Mouse (Mus musculus) limb, embryonic 15.5 days (tissue): ENCODE measurements around the gene Esyt3. TPM values are rescaled to one million over a fixed set of nuclear protein-coding genes. Genes with fewer than 3 reads are reported as not detected.

ENCODE experiments used
- ATAC-seq: fragments of 200-750 bp; cut with Nextera tagmentation; 2 replicates; pipeline ENCODE4 v1.8.0; 2017; ENCODE audit warnings: low read depth, moderate TSS enrichment; ENCODE audit not compliant: insufficient number of reproducible peaks, low FRiP score, low TSS enrichment
- H3K27ac ChIP-seq: fragments of 300-500 bp; sonication (generic); 2 replicates; pipeline ENCODE4 v1.5.1; 2015; ENCODE audit warnings: moderate library complexity, mild to moderate bottlenecking, inconsistent platforms
- H3K27me3 ChIP-seq: fragments of 300-500 bp; sonication (generic); 2 replicates; pipeline ENCODE4 v1.6.1; 2015; ENCODE audit warnings: inconsistent platforms
- H3K36me3 ChIP-seq: fragments of 300-500 bp; sonication (generic); 2 replicates; pipeline ENCODE4 v1.6.1; 2015; ENCODE audit warnings: inconsistent platforms
- H3K4me1 ChIP-seq: fragments of 300-500 bp; sonication (generic); 2 replicates; pipeline ENCODE4 v1.6.1; 2015; ENCODE audit warnings: inconsistent platforms
- H3K4me2 ChIP-seq: fragments of 300-500 bp; sonication (generic); 2 replicates; pipeline ENCODE4 v1.6.1; 2015; ENCODE audit warnings: mild to moderate bottlenecking, inconsistent platforms
- H3K4me3 ChIP-seq: fragments of 300-500 bp; sonication (generic); 2 replicates; pipeline ENCODE4 v1.5.1; 2015; ENCODE audit warnings: mild to moderate bottlenecking, inconsistent platforms
- H3K9ac ChIP-seq: fragments of 300-500 bp; sonication (generic); 2 replicates; pipeline ENCODE4 v1.6.1; 2015; ENCODE audit warnings: inconsistent platforms
- H3K9me3 ChIP-seq: fragments of 300-500 bp; sonication (generic); 2 replicates; pipeline ENCODE4 v1.6.1; 2016; ENCODE audit warnings: inconsistent platforms
- WGBS: fragments of 180-500 bp; shearing (Covaris S2); methylation state at CpG from one replicate; pipeline ENCODE4 v1.1.7; 2015; 5-methylcytosine and 5-hydroxymethylcytosine counted together
- polyA plus RNA-seq: library from polyadenylated mRNA; unstranded; fragments of >200 nt; fragmentation: Nextera tagmentation; extraction: Ambion mirVana; gene quantifications from 2 replicates; pipeline ENCODE4 v1.2.1, GENCODE M21; 2015

The Esyt3 gene
- polyA plus RNA-seq, 1 experiment from 2014 or later: 2.3 TPM

DNA sequence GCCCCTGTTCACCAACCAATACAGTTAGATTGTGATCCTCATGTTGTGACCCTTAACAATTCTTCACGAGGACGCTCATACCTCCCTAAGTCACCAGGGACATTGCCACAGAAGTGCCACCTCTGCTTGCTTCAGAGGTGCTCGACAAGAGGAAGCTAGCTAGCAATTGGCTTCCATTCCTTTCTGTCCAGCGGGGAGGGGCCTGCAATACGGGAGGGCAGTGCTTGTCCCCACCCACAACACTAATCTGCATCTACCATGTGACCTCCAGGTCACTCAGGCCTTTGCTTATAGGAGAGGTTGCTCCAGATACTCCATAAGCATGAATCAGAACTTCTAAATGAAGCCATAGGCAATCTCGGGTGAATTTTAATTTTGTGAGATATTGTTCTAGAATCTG, 5.0 kb downstream of the Esyt3 start:
- 61% methylated on average over 6 of the region's 6 CpGs for WGBS
- Histone ChIP-seq H3K4me2 (no peak overlapping the region), H3K4me1 (peaks cover 16% of the 10 kb centered on the region), H3K4me3 (no peak overlapping the region), H3K27ac (no peak overlapping the region), H3K9ac (no peak overlapping the region), H3K9me3 (no peaks in the 10 kb centered on the region), H3K27me3 (peaks cover 34% of the 10 kb centered on the region), H3K36me3 (no peaks in the 10 kb centered on the region)
- ATAC-seq: no peak

DNA sequence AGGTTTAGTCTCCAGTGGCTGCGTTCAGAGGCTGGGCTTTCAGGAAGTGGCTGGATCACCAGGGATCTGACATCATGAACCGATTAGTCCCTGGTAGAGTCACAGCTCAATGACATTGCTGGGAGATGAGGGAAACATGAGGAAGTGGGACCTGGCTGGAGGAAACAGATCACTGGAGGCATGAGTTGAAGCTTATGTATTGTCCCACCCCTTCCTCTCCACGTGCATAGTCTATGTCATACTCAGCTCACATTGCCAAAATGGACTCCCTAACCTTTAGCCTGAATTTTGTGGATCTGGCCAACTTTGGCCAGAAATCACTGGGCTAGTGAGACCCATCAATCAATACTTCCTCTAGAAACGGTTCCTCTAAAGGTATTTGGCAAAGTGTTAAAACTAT, 5.4 kb downstream of the Esyt3 start:
- Histone ChIP-seq H3K4me2 (no peak overlapping the region), H3K27me3 (peaks cover 30% of the 10 kb centered on the region), H3K4me3 (no peak overlapping the region), H3K36me3 (no peaks in the 10 kb centered on the region), H3K27ac (no peak overlapping the region), H3K9ac (no peak overlapping the region), H3K4me1 (peaks cover 12% of the 10 kb centered on the region), H3K9me3 (no peaks in the 10 kb centered on the region)
- WGBS: 59% methylated on average over 4 of the region's 4 CpGs
- no peak for ATAC-seq

DNA sequence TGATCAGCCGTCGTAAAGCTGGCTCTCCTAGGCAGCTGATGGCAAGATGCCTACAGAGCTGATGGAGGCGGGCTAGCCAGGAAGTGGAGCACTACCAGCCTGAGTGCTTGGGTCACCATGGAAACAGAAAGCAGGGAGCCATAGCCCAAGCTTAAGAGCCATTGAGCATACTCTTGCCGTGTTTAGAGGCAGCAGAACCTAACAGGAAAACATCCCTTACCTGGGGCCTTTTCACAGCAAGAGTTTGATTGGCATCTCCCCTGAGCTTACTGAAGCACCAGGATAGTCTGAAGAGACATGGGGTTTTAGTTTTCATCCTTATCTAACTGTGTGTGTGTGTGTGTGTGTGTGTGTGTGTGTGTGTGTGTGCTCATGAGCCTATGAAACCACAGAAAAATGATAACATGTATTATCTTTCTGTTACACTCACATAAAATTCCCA, 13.0 kb downstream of the Esyt3 start:
- Histone ChIP-seq H3K9ac (no peak overlapping the region), H3K27ac (no peak overlapping the region), H3K9me3 (no peaks in the 10 kb centered on the region), H3K4me1 (no peaks in the 10 kb centered on the region), H3K4me3 (no peak overlapping the region), H3K27me3 (no peaks in the 10 kb centered on the region), H3K4me2 (no peak overlapping the region), H3K36me3 (no peaks in the 10 kb centered on the region)
- ATAC-seq: no peak
- WGBS: 31% methylated on average over 4 of the region's 4 CpGs

DNA sequence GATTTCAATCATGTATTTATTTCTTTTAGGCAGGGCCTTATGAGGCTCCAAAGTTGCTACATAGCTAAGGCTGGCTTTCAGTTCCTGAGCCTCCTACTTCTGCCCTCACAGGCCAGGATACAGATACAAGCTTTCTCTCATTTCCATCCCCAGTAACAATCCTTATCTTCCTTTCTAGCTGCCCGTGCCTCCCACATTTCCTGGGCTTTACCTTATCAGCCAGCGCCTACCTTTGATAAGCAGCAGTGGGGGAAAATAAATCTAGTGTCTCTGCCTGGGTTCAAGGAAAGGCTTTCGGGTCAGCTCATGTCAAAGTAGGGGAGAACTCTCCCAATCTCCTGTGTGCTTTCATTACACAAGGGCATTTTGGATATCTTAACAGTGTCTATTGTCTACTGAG, 16.8 kb downstream of the Esyt3 start:
- Histone ChIP-seq H3K4me2 (no peak overlapping the region), H3K9me3 (no peaks in the 10 kb centered on the region), H3K27me3 (no peaks in the 10 kb centered on the region), H3K9ac (no peak overlapping the region), H3K27ac (no peak overlapping the region), H3K36me3 (no peaks in the 10 kb centered on the region), H3K4me1 (peaks cover 2% of the 10 kb centered on the region; the same call in 1 of the 2 replicates), H3K4me3 (no peak overlapping the region)
- 77% methylated on average over 3 of the region's 3 CpGs for WGBS
- ATAC-seq: no peak

DNA sequence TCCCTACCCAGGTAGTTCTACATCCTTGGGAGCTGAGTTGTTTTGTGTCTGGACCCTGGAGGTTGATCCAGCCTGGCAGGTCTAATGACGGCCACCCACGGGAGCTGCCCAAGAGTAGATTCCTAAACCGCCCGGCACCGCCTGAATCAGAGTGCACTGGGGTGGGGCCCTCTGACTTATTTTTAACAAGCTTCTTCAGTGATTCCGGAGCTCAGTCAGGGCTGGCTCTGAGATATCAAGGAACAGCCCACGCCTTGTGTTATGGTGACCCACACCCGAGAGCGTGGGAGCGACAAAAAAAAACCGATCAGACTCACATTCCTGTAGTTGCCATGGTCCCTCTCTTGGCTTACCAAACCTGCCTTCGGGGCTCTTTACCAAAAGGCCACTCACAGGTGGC, 18.2 kb downstream of the Esyt3 start:
- Histone ChIP-seq H3K9ac (no peak overlapping the region), H3K36me3 (no peaks in the 10 kb centered on the region), H3K27ac (no peak overlapping the region), H3K4me3 (no peak overlapping the region), H3K4me1 (peaks cover 2% of the 10 kb centered on the region; the same call in 1 of the 2 replicates), H3K4me2 (no peak overlapping the region), H3K27me3 (no peaks in the 10 kb centered on the region), H3K9me3 (no peaks in the 10 kb centered on the region)
- ATAC-seq: no peak
- 75% methylated on average over 12 of the region's 12 CpGs for WGBS

DNA sequence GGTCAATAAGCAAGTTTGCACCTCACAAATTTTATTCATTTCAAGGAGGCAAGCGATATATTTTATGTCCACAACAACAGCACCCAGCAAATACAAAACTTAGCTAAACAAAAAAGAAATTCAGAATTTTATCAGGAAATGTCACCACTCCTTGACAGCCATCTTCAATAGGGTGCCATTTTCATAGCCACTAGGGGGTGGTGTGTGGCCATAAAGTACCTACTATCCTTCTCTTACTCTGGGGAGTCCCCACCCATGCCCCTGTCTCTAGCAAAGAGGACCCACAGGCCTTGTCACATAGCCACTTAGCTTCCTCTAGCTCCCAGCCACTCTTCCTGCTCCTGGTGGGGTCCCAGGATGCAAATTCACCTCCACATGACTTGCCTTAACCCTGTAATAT, 19.2 kb downstream of the Esyt3 start:
- no peak for ATAC-seq
- Histone ChIP-seq H3K27ac (no peak overlapping the region), H3K9ac (no peak overlapping the region), H3K4me1 (peaks cover 2% of the 10 kb centered on the region; the same call in 1 of the 2 replicates), H3K36me3 (no peaks in the 10 kb centered on the region), H3K9me3 (no peaks in the 10 kb centered on the region), H3K4me2 (no peak overlapping the region), H3K4me3 (no peak overlapping the region), H3K27me3 (no peaks in the 10 kb centered on the region)
- whole genome bisulfite sequencing: 84% methylated on average over 1 of the region's 1 CpGs

DNA sequence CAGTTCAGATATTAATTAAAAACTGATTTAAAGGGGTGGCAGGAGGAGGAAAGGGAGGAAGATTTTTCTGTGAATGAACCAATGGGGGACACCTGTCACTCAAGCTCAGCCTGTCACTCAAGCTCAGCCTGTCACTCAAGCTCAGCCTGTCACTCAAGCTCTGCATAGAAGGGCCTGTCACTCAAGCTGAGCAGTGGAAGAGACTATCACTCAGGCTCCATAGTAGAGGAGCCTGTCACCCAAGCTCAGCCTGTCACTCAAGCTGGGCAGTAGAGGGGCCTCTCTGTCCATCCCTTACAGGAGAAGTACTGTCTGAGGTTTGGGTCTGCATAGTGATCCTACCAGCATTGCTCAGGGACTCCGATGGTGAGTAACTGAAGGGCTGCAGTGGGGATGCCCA, 20.1 kb downstream of the Esyt3 start:
- no peak overlapping the region for H3K4me3 ChIP-seq
- 67% methylated on average over 1 of the region's 1 CpGs for WGBS
- no peaks in the 10 kb centered on the region for H3K36me3 ChIP-seq
- H3K27me3 ChIP-seq: no peaks in the 10 kb centered on the region
- no peaks in the 10 kb centered on the region for H3K9me3 ChIP-seq
- no peak for ATAC-seq
- H3K27ac ChIP-seq: no peak overlapping the region
- H3K9ac ChIP-seq: no peak overlapping the region
- no peak overlapping the region for H3K4me2 ChIP-seq
- H3K4me1 ChIP-seq: peaks cover 2% of the 10 kb centered on the region; the same call in 1 of the 2 replicates

DNA sequence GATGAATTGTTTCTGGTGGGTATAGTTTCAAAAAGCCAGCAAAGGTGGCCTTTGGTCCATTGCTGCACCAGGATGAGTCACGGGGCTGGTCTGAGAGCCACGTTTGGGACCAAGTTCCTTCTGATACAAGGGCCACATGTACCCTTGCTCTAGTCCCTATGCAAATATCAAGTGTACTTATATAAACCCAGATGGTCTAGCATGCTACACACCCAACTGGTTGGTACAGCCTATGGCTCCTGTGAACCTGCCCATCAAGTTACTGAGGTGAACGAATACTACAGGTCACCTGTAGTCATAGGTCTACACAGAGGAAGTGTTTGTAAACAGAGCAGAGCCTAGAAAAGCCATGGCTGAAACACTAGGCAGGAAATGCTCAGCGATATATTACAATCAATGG, 21.8 kb downstream of the Esyt3 start:
- no peak overlapping the region for H3K9ac ChIP-seq
- 85% methylated on average over 4 of the region's 4 CpGs for WGBS
- H3K4me2 ChIP-seq: no peak overlapping the region
- no peak overlapping the region for H3K27ac ChIP-seq
- no peak overlapping the region for H3K4me3 ChIP-seq
- H3K9me3 ChIP-seq: no peaks in the 10 kb centered on the region
- H3K4me1 ChIP-seq: peaks cover 2% of the 10 kb centered on the region; the same call in 1 of the 2 replicates
- H3K36me3 ChIP-seq: no peaks in the 10 kb centered on the region
- no peak for ATAC-seq
- no peaks in the 10 kb centered on the region for H3K27me3 ChIP-seq

DNA sequence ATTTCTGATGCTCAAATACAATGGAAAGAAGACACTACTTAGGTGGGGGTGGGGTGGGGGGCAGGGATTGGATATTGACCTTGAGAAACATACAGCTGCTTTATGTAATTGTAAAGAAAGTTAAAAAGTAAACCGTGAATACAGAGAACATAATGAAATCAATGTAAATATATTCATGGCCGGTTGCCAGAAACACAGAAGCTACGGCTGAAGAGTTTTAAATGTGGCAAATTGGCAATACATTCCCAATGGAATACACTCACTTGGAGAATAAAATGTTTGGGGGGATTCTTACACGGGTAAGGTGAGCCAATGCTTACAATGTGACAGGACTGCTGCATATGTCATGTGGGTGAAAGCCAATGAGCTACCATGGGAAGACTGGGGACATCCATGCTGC, 31.5 kb downstream of the Esyt3 start:
- WGBS: 60% methylated on average over 4 of the region's 4 CpGs
- no peaks in the 10 kb centered on the region for H3K36me3 ChIP-seq
- H3K27ac ChIP-seq: no peak overlapping the region

DNA sequence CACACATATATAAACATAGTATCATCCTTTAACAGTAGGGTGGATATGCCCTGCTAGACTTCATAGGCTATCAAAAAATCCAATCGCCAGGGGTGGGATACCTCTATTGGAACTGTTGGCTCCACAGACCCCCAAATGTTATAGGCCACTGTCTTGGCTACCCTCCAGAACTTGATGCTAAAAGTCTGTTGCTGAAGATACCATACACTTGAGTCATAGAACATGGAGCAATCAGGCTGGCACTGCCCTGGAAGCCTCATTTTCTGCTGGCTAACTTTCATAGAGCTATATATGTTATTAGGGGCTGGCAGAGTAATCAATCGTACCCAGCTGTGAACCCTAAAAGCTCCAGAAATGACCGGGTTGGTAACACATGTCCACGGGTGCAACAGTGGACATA, 32.4 kb downstream of the Esyt3 start:
- WGBS: 57% methylated on average over 4 of the region's 4 CpGs
- Histone ChIP-seq H3K4me3 (no peak overlapping the region), H3K4me1 (no peaks in the 10 kb centered on the region), H3K36me3 (no peaks in the 10 kb centered on the region), H3K4me2 (no peak overlapping the region), H3K9me3 (no peaks in the 10 kb centered on the region), H3K9ac (no peak overlapping the region), H3K27ac (no peak overlapping the region), H3K27me3 (no peaks in the 10 kb centered on the region)
- no peak for ATAC-seq

More for the DNA sequence above, 31.5 kb downstream of the Esyt3 start:
- ATAC-seq: no peak
- no peak overlapping the region for H3K9ac ChIP-seq
- no peak overlapping the region for H3K4me2 ChIP-seq
- H3K4me1 ChIP-seq: no peaks in the 10 kb centered on the region
- H3K9me3 ChIP-seq: no peaks in the 10 kb centered on the region
- H3K4me3 ChIP-seq: no peak overlapping the region
- no peaks in the 10 kb centered on the region for H3K27me3 ChIP-seq

DNA sequence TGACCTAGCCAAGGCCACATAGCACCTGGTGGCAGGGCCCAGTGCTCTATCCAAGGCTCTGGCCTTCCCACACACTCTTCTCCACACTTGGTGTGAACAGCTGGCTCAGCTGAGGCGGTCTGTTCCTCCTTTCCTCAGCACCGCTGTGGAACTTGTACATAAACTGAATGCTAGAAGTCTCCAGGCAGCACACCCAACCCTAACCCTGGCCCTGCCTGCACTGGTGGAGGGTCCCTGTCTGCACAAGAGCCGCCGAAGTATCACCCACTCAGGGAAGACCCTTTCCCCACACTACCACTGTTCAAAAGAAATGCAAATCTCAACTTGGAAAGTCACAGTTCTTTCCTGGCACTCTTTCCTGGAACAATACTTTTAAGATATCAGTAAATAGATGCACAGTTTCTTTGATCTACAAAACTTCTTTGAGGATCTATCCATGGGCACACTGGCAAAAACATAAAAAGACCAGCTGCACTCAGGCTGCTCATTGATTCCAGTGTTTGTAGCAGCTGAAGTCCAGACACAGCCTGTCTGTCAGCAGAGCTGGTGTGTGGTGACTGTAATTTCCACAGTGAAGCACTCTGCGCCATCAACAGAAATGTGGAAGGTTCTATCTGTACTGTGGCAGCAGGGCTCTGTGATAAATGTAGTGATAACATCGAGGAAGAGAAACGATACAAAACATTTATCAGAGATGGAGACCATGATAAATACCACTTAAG, 33.0 kb downstream of the Esyt3 start:
- Histone ChIP-seq H3K36me3 (no peaks in the 10 kb centered on the region), H3K9me3 (no peaks in the 10 kb centered on the region), H3K4me1 (no peaks in the 10 kb centered on the region), H3K4me3 (no peak overlapping the region), H3K9ac (no peak overlapping the region), H3K27me3 (no peaks in the 10 kb centered on the region), H3K4me2 (no peak overlapping the region), H3K27ac (no peak overlapping the region; the same call in 1 of the 2 replicates)
- no peak for ATAC-seq
- WGBS: 79% methylated on average over 7 of the region's 7 CpGs

DNA sequence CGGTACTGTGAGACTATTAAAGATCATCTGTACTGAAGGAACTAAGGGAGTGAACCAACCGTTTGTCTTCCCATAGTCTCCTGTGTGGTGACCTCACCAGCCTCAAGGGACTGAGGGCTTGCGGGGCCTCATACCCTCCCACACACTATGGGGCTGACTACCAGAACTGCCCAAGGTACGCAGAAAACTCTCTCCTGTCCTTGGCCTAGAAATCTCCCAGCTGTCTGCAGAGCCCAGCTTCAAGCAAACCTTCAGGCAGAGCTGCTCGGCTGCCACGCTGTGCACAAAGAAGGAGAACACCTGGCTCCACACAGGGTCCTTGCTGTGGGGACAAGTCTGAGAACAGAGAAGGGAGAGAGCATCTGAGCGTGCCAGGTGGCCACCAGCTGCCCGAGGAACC, 38.4 kb downstream of the Esyt3 start:
- Histone ChIP-seq H3K27ac (no peak overlapping the region), H3K36me3 (no peaks in the 10 kb centered on the region), H3K9me3 (no peaks in the 10 kb centered on the region), H3K4me3 (no peak overlapping the region), H3K9ac (no peak overlapping the region), H3K27me3 (no peaks in the 10 kb centered on the region), H3K4me1 (no peaks in the 10 kb centered on the region), H3K4me2 (no peak overlapping the region)
- 72% methylated on average over 8 of the region's 8 CpGs for WGBS
- ATAC-seq: no peak
